Mouse (Mus musculus): ENCODE measurements around the gene Btnl10. TPM values are rescaled to one million over a fixed set of nuclear protein-coding genes. Genes with fewer than 3 reads are reported as not detected.

Btnl10 gene
- total and polyA plus RNA-seq, 3 experiments: not detected

GRCm38 (mm10) chr11:58938322-58939087 lies 20.8 kb downstream of the Btnl10 start, which contains the start of gene Rnf187 (continued):
- TF ChIP-seq MYC (IDR thresholded peaks at IDR 0.05; ENCODE audit: low read depth, low read length): no peak
- 0 out of 2 replicates have a peak, but pooled peaks have one; percentile 19 for TF ChIP-seq MAZ (IDR thresholded peaks at IDR 0.05; ENCODE audit: low read depth, low read length)
- peak; percentile 48 for TF ChIP-seq IRF4 (IDR thresholded peaks at IDR 0.05; ENCODE audit: low read depth, low read length)
- TF ChIP-seq USF1 (IDR thresholded peaks at IDR 0.05; ENCODE audit: low read depth, low read length): no peak
- no peak for TF ChIP-seq MAFK (IDR thresholded peaks at IDR 0.05; ENCODE audit: insufficient replicate concordance, low read length)
- TF ChIP-seq TCF12 (IDR thresholded peaks at IDR 0.05; ENCODE audit: low read depth, low read length): peak; percentile 91
- 0 out of 2 replicates have a peak, but pooled peaks have one; percentile 54 for TF ChIP-seq KAT2A (IDR thresholded peaks at IDR 0.05; ENCODE audit: insufficient replicate concordance, low read length)
- no peak for TF ChIP-seq JUN (IDR thresholded peaks at IDR 0.05; ENCODE audit: insufficient read depth, low read depth, low read length)
- TF ChIP-seq ZC3H11A (IDR thresholded peaks at IDR 0.05; ENCODE audit: low read depth, low read length): no peak
- TF ChIP-seq ZKSCAN1 (IDR thresholded peaks at IDR 0.05; ENCODE audit: borderline replicate concordance, low read depth, low read length): no peak
- no peak for TF ChIP-seq PAX5 (IDR thresholded peaks at IDR 0.05; ENCODE audit: low read length)
- no peak for TF ChIP-seq CHD1 (IDR thresholded peaks at IDR 0.05; ENCODE audit: low read depth, low read length)
- no peak for TF ChIP-seq EP300 (IDR thresholded peaks at IDR 0.05; ENCODE audit: low read length)
- peak; percentile 92 for TF ChIP-seq NELFE (IDR thresholded peaks at IDR 0.05; ENCODE audit: low read depth, low read length)
- no peak for TF ChIP-seq POLR2AphosphoS2 (IDR thresholded peaks at IDR 0.05; ENCODE audit: low read depth, low read length)
- TF ChIP-seq CTCF (conservative IDR thresholded peaks at IDR 0.05 in 1 of 2, IDR thresholded peaks at IDR 0.05 in 1 of 2; ENCODE audit: low read depth in 2 of 2, low read length in 2 of 2): no peak
- TF ChIP-seq JUND (conservative IDR thresholded peaks at IDR 0.05; ENCODE audit: low read depth, low read length): no peak
- TF ChIP-seq RCOR1 (conservative IDR thresholded peaks at IDR 0.05; ENCODE audit: low read depth, low read length): no peak

GRCm38 (mm10) chr11:58939088-58939439 lies 21.4 kb downstream of the Btnl10 start:
- dilution Hi-C loops (cut with MboI; ENCODE audit: extremely low pct_ligation_motif_present, extremely low pct_unique_long_range_greater_than_20kb, low sequenced_read_pairs): no loop called here
- Histone ChIP-seq H3K4me2 (ENCODE audit: insufficient read depth, low read depth, poor library complexity, severe bottlenecking) (peak overlapping the region; percentile 22; the same call in 1 of the 2 replicates), H3K27ac (ENCODE audit: insufficient read depth, low read depth) (no peak overlapping the region), H3K4me3 (replicated peaks in 1 of 3; ENCODE audit: low read depth in 2 of 3, low read length in 2 of 3, poor library complexity in 1 of 3) (peak overlapping the region in 2 of 3 experiments; percentile 85 to 96), H3K9me3 (replicated peaks; ENCODE audit: low read length) (peaks cover 6% of the 10 kb centered on the region), H3K4me1 (ENCODE audit: control insufficient read depth in 1 of 2, insufficient read depth in 2 of 2) (peaks cover 11 to 30% of the 10 kb centered on the region in 2 experiments), H3K36me3 (replicated peaks in 1 of 2; ENCODE audit: control insufficient read depth in 1 of 2, insufficient read depth in 1 of 2, low read length in 1 of 2) (peaks cover 20 to 30% of the 10 kb centered on the region in 2 experiments), H3K27me3 (replicated peaks) (peaks cover 23% of the 10 kb centered on the region), H3K9ac (ENCODE audit: insufficient read depth, low read depth) (peak overlapping the region; percentile 8; the same call in 1 of the 2 replicates), H3K79me2 (replicated peaks; ENCODE audit: control insufficient read depth, extremely low read depth, insufficient read depth, poor library complexity, severe bottlenecking) (peaks cover 9% of the 10 kb centered on the region)
- in situ Hi-C loops (cut with MboI; ENCODE audit: low pct_ligation_motif_present, low pct_unique_long_range_greater_than_20kb, low sequenced_read_pairs): no loop called here
- no peak for DNase-seq (ENCODE audit: extremely low read depth)
- TF ChIP-seq PAX5 (IDR thresholded peaks at IDR 0.05; ENCODE audit: low read length) (no peak), MYC (IDR thresholded peaks at IDR 0.05; ENCODE audit: low read depth, low read length) (no peak), IRF4 (IDR thresholded peaks at IDR 0.05; ENCODE audit: low read depth, low read length) (0 out of 2 replicates have a peak, but pooled peaks have one; percentile 0), CTCF (conservative IDR thresholded peaks at IDR 0.05 in 1 of 2, IDR thresholded peaks at IDR 0.05 in 1 of 2; ENCODE audit: low read depth in 2 of 2, low read length in 2 of 2) (peak in 1 of 2 experiments; percentile 22; a peak in 2 of 4 replicates)
